Mouse (Mus musculus) layer of hippocampus, adult 8-10 months (tissue): ENCODE data around the gene Sfxn1. TPM values are rescaled to one million over a fixed set of nuclear protein-coding genes. Genes with fewer than 3 reads are reported as not detected.

ENCODE experiments used
- DNase-seq, 2 experiments: peaks; one replicate each; pipeline ENCODE4 v3.0.0; 2022; ENCODE audit warnings: low spot score in 2 of 2
- total RNA-seq, 4 experiments: library from RNA; stranded (reverse); gene quantifications; 2 replicates each; pipeline ENCODE4 v1.2.4; 2022

The Sfxn1 gene
- total RNA-seq, 4 experiments from 2014 or later, result 45.9 to 50.9 (median 48.0) TPM

GRCm38 (mm10) chr13:54118355-54118754, 46.7 kb downstream of the Sfxn1 start:
- DNase-seq, result no peak

GRCm38 (mm10) chr13:54137756-54138410, 66.2 kb downstream of the Sfxn1 start:
- no peak for DNase-seq

GRCm38 (mm10) chr13:54143788-54144187, 72.1 kb downstream of the Sfxn1 start:
- DNase-seq, result no peak

GRCm38 (mm10) chr13:54144624-54145023, 73.0 kb downstream of the Sfxn1 start:
- DNase-seq, result no peak

- DNase-seq, result no peak
Observed at GRCm38 (mm10) chr13:54147328-54147727, 75.7 kb downstream of the Sfxn1 start.

GRCm38 (mm10) chr13:54152421-54152820, 80.8 kb downstream of the Sfxn1 start:
- no peak for DNase-seq

- no peak for DNase-seq
Observed at GRCm38 (mm10) chr13:54152911-54153310, 81.2 kb downstream of the Sfxn1 start.

GRCm38 (mm10) chr13:54153672-54154218, 82.1 kb downstream of the Sfxn1 start:
- DNase-seq, result no peak

- no peak for DNase-seq
Observed at GRCm38 (mm10) chr13:54155822-54156221, 84.2 kb downstream of the Sfxn1 start.

Other genes starting within 250 kb of the Sfxn1 start
- gene Drd1, start 16.2 kb upstream of the Sfxn1 start, total RNA-seq, result 10 to 100 TPM in 1 of 4 experiments, 1 to 10 TPM in 3; 7.4 to 10.4 (median 8.5) TPM
- 10 to 100 TPM in 2 of 4 experiments, 1 to 10 TPM in 2; 6.6 to 10.8 (median 8.9) TPM for gene Hrh2, start 120.3 kb downstream of the Sfxn1 start, total RNA-seq